Mouse (Mus musculus) cortical plate, adult 2 months (tissue): ENCODE data around the gene Sp7.

Experiments
- CTCF ChIP-seq: fragments of 200-500 bp; IDR thresholded peaks from 2 replicates; pipeline ENCODE4 v1.5.1; 2011; ENCODE audit warnings: mild to moderate bottlenecking, control low read depth, low read length; ENCODE audit not compliant: insufficient read depth; ENCODE audit errors: extremely low read depth
- POLR2A ChIP-seq: fragments of 200-500 bp; IDR thresholded peaks from 2 replicates; pipeline ENCODE4 v1.6.1; 2011; ENCODE audit warnings: mild to moderate bottlenecking, low read length, control low read depth; ENCODE audit not compliant: insufficient read depth; ENCODE audit errors: extremely low read depth

DNA sequence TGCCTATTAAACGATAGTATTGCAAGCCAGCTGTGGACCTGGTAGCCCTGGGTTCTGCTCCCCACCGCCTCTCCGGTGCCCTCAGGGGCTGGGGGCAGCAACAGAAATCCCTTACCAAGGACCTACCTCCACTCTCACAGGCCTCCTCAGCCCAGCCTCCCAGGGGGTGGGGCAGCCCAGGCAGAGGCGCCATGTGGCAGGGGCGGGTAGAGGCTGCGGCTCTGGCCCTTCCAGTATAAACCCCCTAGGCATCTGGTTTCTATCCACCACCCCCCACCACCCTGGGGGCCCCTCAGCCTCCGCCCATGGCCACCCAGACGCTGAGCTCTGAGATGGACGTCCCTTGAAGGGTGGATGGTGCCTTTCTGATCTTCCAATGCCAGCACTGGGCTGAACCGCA, 3.7 kb upstream of the Sp7 start:
- TF ChIP-seq POLR2A (no peak), CTCF (no peak)
